Mouse (Mus musculus) right cerebral cortex, postnatal 4 days (tissue): ENCODE measurements around the gene Sox10.

Experiments used
- DNase-seq: peaks from one replicate; pipeline ENCODE4 v3.0.0-alpha.2; 2022

Sox10 gene

DNA sequence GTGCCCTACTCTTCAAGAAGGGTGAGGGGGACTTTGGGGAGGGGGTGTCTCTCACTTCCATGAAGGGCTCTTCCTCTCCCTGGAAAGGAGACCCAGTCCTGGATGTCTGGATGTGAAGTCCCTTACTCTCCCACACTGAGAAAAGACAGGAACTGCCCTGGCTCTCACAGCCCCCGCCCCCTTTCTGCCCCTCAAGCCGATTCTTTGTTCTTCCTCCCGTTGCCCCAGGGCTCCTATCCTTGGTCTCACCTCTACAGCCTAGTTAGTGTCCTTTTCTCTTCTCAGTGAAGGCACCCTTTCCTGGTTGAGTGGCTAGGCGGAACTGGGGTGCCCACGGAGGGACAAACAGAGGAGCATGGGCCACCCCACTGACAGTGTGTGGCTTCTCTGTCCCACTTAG, at the start of gene Sox10:
TSS of gene Sox10 (minus strand) at position 101 of the 400 bp plus-strand sequence.
- DNase-seq: no peak

DNA sequence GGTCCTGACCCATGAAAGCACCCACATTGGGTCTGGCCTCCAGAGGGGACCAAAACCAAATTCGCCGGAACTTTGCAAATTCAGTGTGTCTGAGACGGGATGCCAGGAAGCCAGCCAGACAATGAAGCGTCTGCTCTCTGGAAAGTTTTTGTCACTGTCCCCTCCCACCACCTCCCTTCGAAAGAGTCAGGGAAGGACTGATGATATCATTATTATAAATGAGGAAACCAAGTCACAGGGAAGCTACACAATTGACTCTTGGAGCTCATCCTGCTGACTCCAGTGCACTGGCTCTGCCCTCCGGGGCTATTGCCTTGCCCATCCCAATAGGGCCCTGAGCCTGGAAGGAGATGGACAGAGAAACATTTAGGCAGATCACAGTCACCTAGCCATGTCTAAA, 48.6 kb upstream of the Sox10 start:
- no peak for DNase-seq

DNA sequence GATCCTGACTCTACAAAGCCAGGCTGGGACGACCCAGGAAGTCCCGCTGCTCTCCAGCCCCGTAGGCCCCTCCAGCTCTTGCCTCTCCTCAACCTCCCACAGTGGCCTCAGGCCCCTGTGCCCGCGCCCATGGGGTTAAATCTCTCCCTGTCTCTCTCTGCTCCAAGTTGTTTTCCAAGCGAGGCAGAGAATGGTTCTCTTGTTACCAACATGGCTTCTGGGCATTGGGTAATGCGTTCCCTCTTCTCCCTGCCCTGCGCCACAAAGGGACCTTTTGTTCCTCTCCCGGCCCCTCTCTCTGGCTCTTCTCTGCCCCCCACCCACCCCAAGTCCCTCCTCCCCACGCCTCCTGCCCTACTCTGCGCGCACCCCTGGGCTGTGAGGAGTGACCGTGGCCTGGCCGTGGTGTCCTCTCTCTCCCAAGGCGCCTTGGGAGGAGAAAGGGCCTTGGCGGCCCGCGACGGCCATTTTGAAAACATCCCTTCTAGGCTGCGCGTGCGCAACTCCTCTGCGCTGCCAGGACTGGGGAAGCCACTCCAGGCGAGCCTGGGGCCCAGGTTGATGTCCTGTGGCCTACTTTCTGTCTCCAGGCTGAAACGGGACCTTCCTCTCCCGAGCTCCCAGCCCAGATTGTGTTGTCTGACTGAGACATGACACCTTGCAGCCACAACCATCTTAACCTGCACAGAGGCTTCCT, 47.9 kb upstream of the Sox10 start:
- no peak for DNase-seq

DNA sequence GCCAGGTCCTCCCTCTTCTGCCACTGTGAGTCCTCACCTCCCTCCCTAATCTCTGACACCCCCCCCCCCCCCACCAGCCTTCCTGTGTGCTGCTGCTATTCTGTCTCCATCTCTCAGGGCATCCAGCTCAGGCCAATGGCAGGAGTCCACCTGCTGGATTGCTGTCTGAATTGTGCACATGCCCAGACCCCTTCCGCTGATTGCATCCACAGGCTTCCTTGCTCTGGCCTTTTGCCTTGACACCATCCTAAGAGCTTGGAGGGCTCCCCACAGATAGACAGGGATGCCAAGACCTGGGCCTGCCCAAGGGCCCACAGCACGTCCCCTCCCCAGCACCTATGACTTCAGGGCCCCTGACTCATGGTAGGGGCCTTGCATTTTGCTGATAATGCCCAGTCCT, 45.3 kb upstream of the Sox10 start:
- no peak for DNase-seq

DNA sequence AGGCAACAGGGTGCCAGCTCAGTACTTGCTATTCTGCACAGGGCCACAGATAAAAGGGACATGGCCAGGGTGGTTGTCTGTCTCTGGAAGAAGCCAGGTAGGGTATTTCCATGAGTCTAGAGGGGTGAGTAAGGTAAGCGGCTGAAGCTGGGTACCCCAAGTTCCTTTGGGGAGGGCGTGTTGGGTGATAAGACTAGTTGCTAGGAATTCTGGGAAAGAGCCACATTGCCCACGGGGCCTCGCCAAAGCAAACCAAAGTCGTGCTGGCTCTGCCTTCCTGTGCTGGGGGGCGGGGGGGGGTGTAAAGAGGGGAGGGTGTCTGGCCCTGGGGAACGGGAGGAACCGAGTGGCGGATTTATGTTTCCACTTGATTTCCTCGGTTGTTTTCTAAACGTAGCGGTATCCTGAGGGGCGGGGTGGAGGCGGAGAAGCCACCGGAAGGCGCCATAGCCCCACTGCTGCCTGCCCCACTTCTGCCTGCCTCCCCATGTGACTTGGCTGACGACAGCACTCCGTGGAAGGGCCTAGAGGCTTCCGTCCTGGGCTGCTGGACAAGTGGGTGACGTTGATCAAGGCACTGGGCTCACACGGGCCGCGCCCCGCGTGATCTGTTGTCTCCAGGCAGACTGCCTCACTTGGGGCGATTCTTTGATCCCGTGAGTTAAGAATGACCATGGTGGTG, 43.9 kb upstream of the Sox10 start:
- no peak for DNase-seq

DNA sequence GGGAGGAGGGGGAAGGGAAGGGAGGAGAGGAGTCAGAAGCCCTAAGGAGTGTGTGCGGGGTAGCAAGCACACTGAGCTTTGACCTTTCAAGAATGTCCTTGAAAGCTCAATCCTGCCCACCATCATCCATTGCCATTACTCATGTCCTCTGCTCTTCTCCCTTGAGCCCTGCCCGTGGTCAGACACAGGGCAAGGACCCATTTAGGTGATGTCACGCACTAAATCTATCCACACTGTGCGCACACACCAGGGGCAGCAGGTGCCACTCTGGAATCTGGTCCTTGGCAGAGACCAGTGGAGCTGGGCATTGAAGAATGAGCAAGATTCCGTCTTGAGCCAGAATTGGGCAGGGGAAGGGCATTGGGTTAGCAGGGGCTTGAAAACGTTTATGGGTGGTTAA, 43.2 kb upstream of the Sox10 start:
- no peak for DNase-seq

DNA sequence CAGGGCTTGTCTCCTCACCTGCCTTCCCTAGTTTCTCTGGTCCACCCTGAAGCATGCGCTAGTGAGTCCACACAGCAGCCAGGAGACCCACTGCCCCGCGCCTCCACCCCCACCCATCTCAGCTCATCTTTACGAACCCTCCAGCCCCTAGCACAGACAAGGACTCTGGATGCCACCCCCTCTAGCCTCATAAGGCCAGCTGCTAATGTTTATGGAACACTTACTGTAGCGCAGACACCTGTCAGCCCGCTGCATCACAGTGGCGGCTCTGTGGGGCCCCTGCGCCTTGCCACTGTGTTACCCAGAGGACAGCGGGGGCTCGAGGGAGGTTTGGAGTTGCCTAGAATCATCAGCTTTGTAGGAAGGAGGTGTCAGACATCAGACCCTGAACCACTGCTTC, 37.5 kb upstream of the Sox10 start:
- DNase-seq: no peak

DNA sequence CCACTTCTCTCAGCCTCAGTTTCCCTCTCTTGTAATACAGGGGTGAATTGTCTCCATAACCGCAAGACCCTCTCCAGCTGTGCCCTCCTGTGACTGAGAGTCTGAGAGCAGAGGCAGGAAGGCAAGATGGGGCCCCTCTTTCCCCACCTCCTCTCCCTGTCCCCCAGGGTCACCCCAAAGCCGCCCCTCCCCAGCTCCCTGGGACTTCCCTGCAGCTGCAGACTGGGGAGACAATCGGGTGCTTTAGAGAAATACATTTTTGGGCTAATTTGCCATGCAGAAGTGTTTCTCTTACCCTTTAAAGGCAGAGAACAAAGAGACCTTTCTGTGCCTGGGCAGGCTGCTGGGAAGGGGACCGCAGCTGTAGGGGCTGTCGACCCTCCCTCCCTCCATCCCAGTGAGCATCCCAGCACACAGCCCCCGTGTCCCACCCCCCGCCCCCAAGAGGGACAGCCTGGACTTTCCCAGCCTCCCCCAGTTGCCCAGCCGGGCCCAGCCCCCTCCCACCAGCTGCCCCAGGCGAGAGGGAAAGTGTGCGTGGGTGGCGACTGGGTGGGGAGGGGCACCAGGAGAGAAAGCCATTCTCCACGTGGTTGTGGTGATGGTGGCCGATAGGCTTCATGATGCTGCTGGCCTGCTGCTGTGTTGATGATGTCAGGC, 36.6 kb upstream of the Sox10 start:
- peak; percentile 41 for DNase-seq

DNA sequence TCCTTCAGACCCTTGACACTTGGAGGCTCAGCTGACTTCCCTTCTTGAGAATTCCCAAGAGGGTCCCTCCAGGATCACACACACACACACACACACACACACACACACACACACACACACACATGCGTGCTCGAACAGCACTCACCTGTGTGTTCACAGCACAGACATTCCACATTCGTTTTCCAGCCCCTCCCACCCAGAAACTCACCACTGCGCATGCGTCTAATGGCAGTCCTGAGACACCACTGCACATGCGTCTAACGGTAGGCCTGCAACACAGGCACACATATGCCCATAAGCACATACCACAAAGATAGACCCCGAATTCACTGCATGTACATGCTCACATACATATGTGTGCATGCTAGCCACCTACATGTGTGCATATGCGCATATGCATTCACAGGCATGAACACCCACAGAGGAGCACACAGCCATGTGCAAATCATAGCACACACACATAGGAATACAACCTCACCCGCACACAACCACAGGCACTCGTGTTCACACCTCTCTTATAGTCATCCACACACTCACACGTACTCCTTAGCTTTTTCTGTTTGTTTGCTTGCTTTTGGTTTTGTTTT, 34.4 kb upstream of the Sox10 start:
- no peak for DNase-seq

DNA sequence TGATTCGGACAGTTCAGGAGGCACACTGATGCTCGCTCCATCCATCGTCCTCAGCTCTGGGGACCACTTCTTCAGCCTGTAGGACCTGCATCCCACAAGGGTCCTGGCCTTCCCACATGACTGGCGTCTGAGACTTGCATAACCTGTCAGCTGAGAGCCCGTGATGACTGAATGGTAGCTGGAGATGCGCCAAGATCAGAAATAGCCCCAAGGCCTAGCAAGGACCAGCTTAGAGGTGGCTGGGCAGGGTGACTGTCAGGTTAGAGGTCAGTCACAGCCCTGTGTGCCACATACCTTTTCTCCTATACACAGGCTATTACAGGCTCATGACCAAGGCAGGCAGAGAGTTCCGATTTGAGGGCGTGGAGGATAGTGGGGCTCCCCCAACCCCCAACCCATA, 30.5 kb upstream of the Sox10 start:
- DNase-seq: no peak

DNA sequence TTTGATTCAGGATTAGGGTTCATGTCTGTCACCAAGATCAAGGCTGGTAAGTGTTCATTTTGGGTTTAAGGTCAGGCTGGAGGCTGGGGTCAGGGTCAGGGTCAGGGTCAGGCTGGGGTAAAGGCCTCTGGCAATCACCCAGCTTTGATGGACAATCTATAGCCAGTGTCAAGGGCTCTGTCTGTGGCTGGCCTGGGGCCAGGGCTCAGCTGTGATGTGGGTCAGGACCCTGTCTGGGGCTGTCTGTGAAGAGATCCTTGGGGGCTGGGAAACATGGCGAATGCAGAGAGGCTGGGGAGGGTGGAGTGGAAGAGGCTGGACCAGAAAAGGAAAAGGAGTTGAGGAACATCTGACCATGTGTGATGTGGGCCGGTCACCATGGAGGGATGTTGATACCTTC, 29.9 kb upstream of the Sox10 start:
- no peak for DNase-seq

DNA sequence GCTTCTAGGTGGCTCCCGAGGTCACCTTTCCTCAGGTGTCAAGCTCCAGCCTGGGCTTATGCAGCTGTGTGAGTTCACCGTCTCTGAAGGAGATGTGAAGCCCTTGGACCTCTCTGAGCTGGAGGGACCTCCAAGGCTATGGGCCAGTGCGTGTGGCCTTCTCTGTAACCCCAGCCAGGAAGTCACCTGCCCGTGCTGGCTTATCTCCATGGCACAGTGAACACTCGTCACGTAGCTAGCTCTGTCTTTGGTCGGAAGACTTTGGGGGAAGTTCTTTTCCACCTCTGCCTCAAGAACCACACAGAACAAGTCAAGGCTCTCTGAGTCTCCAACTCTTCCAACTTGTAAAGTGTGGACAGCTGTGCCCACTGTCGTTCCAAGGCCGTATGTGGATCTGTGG, 29.0 kb upstream of the Sox10 start:
- no peak for DNase-seq

DNA sequence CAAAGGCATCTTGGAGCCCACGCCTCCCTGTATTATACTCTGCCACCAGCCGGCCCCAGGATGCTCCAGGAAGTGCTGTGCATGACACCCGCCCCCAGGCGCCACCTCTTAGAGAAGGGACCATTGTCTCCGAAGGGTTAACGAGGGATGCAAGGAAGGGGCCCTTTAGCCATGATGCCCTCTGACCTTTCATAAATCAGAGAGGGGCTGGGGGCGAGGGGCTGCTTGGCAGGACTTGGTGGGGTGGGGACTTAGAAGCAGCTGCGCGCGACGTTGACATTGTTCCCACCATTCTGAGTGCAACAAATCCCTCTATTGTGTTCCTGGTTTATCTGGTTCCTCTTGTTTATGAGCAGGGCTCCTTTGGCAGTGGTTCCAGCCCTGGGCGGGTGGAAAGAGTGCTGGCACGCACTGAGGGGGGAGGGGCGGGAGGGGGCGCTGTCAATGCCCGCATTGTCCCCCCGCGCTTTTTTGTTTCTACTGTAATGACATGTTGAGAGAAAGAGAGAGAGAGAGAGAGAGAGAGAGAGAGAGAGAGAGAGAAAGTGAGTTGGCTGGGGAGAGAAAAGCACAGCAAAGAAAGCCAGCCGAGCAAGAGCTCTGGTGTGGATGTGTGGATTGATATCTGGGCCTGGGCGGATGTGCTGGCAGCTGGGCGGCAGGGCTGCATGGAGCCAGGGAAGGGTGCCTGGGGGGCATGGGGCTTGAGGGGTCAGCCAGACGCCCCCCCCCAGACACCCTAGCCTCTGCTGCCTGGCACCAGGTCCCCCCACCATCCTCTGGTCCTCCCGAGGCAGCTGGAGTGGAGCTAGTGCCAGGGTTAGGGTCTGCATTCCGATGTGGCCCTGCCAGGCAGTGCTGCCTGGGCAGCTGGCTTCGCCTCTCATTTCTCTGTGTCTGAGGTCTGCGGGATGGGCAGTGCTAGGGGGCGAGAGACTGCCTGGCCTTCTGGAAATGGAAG, 28.1 kb upstream of the Sox10 start:
- DNase-seq: peak; percentile 75

DNA sequence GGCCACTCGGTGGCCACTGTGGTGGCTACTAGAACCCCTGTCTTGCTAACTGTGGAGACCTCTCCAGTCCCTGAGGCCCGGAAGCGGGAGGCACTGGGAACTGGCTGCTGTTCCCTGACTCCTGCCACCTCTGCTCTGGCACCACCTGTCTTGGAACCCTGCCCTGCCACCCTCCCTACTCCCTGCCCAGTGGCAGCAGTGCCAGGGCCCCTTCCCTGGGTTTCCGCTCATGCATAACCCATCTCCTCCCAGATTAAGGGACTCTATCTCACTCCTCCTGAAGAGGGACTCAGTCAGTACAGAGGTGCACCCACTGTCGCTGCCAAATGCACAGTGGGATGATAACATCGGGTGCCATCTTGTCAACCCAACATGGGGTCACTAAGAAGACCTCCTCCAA, 27.4 kb upstream of the Sox10 start:
- DNase-seq: no peak

DNA sequence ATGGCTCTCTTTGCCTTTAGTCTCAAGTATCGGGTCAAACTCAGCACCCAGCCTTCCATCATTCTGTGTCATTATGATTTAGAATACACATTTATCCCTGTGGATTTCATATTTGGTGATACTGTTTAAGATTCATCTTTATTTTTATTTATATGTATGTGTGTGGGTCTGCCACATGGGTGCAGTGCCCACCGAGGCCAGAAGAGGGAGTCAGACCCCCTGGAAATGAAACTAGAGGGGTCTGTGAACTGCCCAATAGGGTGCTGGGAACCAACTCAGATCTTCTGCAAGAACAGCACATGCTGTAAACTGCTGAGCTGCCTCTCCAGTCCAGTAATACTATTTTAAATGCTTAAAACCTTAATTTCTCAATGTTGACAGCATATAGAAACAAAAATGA, 26.4 kb upstream of the Sox10 start:
- DNase-seq: no peak

DNA sequence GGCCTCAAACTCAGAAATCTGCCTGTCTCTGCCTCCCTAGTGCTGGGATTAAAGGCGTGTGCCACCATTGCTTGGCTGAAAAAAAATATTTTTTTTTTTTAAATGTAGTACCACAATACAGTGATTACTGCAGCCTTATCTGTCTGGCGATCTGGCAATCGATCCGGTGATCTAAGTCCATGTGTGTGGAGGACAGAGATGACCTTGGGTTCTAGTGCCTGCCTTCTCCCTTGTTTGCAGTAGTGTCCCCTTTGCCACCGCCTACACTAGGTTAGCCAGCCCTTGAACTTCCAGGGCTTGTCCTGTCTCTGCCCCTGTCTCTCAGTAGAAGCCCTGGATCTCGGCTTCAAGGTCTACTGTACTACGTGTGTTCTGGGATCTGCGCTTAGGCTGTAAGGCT, 22.8 kb upstream of the Sox10 start:
- DNase-seq: no peak

DNA sequence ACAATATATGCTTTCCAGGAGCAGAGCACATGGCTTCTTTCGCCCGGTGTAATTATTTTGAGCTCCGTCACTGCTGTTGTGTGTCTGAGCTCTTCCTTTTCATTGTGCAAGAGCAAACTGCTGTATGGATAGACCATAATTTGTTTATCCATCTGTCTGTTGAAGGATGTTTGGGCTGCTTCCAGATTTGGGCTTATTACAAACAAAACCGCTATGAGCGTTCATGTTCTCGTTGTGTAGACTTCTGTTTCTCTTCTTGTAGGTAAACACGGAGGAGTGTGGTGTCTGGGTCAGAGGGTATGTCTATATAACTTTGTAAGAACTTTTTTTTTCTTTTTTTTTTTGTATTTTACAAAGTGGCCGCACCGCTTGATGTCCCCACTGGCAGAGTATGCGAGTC, 20.2 kb upstream of the Sox10 start:
- no peak for DNase-seq

DNA sequence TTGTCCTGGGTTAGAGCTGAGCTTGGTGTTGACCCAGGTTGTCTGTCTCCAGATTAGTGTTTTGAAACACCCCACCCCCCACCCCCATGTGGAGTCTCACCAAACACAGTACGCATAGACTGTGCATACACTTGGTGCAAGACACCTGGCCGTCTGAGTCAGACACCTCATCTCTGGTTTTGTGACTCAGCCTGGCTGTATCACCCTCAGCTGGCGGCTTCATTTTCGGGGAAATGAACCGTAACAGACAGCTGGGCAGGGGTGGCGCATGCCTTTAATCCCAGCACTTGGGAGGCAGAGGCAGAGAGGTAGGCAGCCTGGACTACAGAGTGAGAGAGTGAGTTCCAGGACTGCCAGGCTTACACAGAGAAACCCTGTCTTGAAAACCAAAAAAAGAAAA, 11.9 kb upstream of the Sox10 start:
- no peak for DNase-seq

DNA sequence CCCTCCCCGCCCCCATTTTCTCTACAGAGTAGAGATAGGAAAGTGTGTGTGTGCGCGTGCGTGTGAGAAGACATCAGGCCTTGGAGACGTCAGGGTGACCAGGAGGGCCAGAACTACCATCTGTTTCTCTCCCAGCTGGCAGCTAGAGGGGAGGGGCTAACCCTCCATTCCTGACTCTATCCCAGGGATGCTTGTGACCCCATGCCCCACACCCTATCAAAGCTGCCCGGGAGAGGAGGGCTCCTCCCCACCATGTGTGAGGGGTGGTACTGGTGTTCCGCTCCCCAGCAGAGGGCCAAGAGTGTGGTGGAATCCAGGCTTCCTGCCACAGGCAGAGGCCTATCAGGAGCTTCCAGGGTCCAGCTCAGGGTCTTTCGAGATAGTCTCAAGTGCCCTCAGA, 1.7 kb upstream of the Sox10 start:
- DNase-seq: no peak

DNA sequence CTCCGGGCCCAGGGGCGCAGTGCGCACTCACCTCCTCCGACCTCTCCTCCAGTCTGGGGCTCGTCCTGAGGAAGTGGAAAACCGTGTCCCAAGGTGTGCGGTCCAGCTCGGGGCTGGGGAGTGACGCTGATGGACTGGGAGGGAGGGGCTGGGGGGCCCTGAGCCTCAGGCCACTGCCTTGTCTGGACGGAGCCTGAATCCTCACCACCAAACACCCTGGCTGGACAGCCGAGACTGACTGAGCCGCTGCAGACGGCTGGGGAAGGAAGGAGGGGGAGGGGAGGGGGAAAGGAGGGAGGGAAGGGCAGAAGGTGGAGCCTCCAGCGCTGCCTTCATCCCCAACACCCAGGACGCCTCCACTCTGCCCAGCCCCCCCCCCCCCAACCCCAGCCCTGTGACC, 789 bp downstream of the Sox10 start:
- no peak for DNase-seq

DNA sequence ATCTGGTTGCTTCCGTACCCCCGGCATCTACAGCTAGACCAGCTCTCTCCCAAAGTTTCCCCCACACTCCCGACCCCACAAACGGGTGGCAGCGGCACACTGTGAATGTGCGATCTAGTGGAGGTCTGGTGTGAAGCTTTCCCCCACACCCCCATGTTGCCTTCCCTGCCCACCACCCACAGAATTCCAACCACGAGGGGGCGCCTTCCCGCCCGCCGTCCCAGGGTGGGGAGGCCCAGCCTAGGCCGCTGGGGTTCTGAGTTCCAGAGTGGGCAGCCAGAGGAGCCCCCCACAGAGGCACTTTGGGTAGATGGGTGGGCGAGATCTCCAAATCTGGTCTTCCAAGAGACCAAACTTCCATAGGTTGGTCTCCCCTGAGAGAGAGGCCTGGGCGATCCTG, 2.2 kb downstream of the Sox10 start:
- DNase-seq: no peak

DNA sequence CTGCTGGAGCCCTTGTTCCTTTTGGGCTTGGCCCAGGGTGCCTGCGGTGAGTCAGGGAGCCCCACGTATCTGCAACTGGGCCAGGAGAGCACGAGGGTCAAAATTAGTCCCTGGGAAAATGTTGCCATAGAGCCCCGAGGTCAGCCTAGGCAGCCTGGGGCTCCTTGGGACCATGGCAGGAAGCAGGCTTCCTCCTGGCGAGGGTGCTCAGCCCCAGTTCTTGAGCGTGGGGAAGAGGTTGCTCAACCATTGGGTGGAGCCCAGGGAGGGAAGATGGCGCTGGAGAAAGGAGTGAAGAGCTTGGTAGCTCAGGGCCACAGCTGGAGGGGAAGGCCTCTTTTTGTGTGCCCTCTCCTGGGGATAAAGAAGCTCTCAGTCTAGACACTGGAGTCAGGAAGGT, 2.7 kb downstream of the Sox10 start:
- no peak for DNase-seq

DNA sequence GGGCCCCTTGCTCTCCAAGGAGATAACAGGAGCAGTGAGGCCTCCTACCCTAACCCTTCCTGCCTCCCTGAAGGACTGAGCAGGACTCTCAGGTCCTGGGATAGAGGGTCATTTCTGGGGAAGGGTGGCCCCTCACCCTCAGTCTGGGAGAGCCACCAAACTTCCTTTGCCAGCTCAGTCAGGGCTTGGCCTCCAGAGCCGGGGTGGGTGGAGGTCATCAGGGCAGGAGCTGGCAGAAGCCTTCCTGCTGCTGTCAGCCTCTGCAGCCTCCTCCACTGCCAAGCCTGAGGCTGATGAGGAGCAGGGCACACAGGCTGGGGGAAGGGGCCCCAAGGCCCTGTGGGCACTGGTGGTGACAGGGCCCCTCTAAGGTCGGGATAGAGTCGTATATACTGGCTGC, 9.5 kb downstream of the Sox10 start:
- no peak for DNase-seq
